Mouse (Mus musculus) forebrain, embryonic 12.5 days (tissue): ENCODE measurements around the gene Gm20390. TPM values are rescaled to one million over a fixed set of nuclear protein-coding genes. Genes with fewer than 3 reads are reported as not detected.

Experiments
- ATAC-seq: fragments of 200-750 bp; cut with Nextera tagmentation; 2 replicates; pipeline ENCODE4 v1.8.0; 2017; ENCODE audit warnings: moderate TSS enrichment; ENCODE audit not compliant: low FRiP score
- H3K27ac ChIP-seq: fragments of 300-500 bp; sonication (generic); 2 replicates; pipeline ENCODE4 v1.5.1; 2016; ENCODE audit warnings: mild to moderate bottlenecking
- H3K27me3 ChIP-seq: fragments of 300-500 bp; sonication (generic); 2 replicates; pipeline ENCODE4 v1.6.1; 2016; ENCODE audit warnings: mild to moderate bottlenecking
- H3K36me3 ChIP-seq: fragments of 300-500 bp; sonication (generic); replicated peaks from 2 replicates; pipeline ENCODE4 v1.6.1; 2016; ENCODE audit warnings: mild to moderate bottlenecking
- H3K4me1 ChIP-seq: fragments of 300-500 bp; sonication (generic); 2 replicates; pipeline ENCODE4 v1.6.1; 2016
- H3K4me2 ChIP-seq: fragments of 300-500 bp; sonication (generic); 2 replicates; pipeline ENCODE4 v1.6.1; 2016; ENCODE audit warnings: mild to moderate bottlenecking, moderate library complexity
- H3K4me3 ChIP-seq: fragments of 300-500 bp; sonication (generic); replicated peaks from 2 replicates; pipeline ENCODE4 v1.5.1; 2016; ENCODE audit warnings: mild to moderate bottlenecking
- H3K9ac ChIP-seq: fragments of 300-500 bp; sonication (generic); 2 replicates; pipeline ENCODE4 v1.6.1; 2016; ENCODE audit warnings: mild to moderate bottlenecking
- H3K9me3 ChIP-seq: fragments of 300-500 bp; sonication (generic); 2 replicates; pipeline ENCODE4 v1.6.1; 2016
- WGBS: fragments of 180-500 bp; shearing (Covaris S2); methylation state at CpG from one replicate; pipeline ENCODE4 v1.1.7; 2016; 5-methylcytosine and 5-hydroxymethylcytosine counted together
- polyA plus RNA-seq: library from polyadenylated mRNA; unstranded; fragments of >200 nt; fragmentation: Nextera tagmentation; extraction: Ambion mirVana; gene quantifications from 2 replicates; pipeline ENCODE4 v1.2.1, GENCODE M21; 2016

Gene Gm20390
- polyA plus RNA-seq, 1 experiment from 2014 or later = 397 TPM

- Histone ChIP-seq H3K4me3 (no peak overlapping the region), H3K9ac (no peak overlapping the region), H3K4me2 (no peak overlapping the region), H3K36me3 (no peaks in the 10 kb centered on the region), H3K4me1 (no peaks in the 10 kb centered on the region), H3K27ac (no peak overlapping the region), H3K9me3 (no peaks in the 10 kb centered on the region), H3K27me3 (no peaks in the 10 kb centered on the region)
- no peak for ATAC-seq
- 88% methylated on average over 4 of the region's 4 CpGs for WGBS
These were observed 18.9 kb upstream of the Gm20390 start for GRCm38 (mm10) chr11:93987026-93987425.

GRCm38 (mm10) chr11:93986298-93986697 is 18.2 kb upstream of the Gm20390 start:
- H3K36me3 ChIP-seq = no peaks in the 10 kb centered on the region
- H3K9ac ChIP-seq = no peak overlapping the region
- no peaks in the 10 kb centered on the region for H3K4me1 ChIP-seq
- H3K4me2 ChIP-seq = no peak overlapping the region
- H3K9me3 ChIP-seq = no peaks in the 10 kb centered on the region
- no peak for ATAC-seq
- no peaks in the 10 kb centered on the region for H3K27me3 ChIP-seq
- H3K27ac ChIP-seq = no peak overlapping the region
- H3K4me3 ChIP-seq = no peak overlapping the region

- no peaks in the 10 kb centered on the region for H3K27me3 ChIP-seq
- no peak overlapping the region for H3K9ac ChIP-seq
- no peak overlapping the region for H3K27ac ChIP-seq
- no peaks in the 10 kb centered on the region for H3K36me3 ChIP-seq
- no peaks in the 10 kb centered on the region for H3K9me3 ChIP-seq
- H3K4me2 ChIP-seq = no peak overlapping the region
- H3K4me1 ChIP-seq = no peaks in the 10 kb centered on the region
- H3K4me3 ChIP-seq = no peak overlapping the region
- ATAC-seq = no peak
- 89% methylated on average over 5 of the region's 5 CpGs for WGBS
These were observed 17.2 kb upstream of the Gm20390 start for GRCm38 (mm10) chr11:93985265-93985664.

- H3K4me3 ChIP-seq = no peak overlapping the region
- no peaks in the 10 kb centered on the region for H3K4me1 ChIP-seq
- ATAC-seq = no peak
- no peaks in the 10 kb centered on the region for H3K27me3 ChIP-seq
- H3K36me3 ChIP-seq = no peaks in the 10 kb centered on the region
- H3K9ac ChIP-seq = no peak overlapping the region
- no peaks in the 10 kb centered on the region for H3K9me3 ChIP-seq
- WGBS = 93% methylated on average over 3 of the region's 3 CpGs
- H3K27ac ChIP-seq = no peak overlapping the region
- no peak overlapping the region for H3K4me2 ChIP-seq
These were observed 16.5 kb upstream of the Gm20390 start for GRCm38 (mm10) chr11:93984619-93985018.

GRCm38 (mm10) chr11:93979502-93980049 is 11.5 kb upstream of the Gm20390 start:
- no peak overlapping the region for H3K27ac ChIP-seq
- no peak overlapping the region for H3K4me3 ChIP-seq
- no peaks in the 10 kb centered on the region for H3K36me3 ChIP-seq
- H3K9ac ChIP-seq = no peak overlapping the region
- WGBS = 62% methylated on average over 6 of the region's 6 CpGs
- no peaks in the 10 kb centered on the region for H3K4me1 ChIP-seq
- ATAC-seq = no peak
- H3K9me3 ChIP-seq = no peaks in the 10 kb centered on the region
- no peaks in the 10 kb centered on the region for H3K27me3 ChIP-seq
- no peak overlapping the region for H3K4me2 ChIP-seq

- Histone ChIP-seq H3K4me3 (no peak overlapping the region), H3K4me2 (no peak overlapping the region), H3K9ac (no peak overlapping the region), H3K27ac (no peak overlapping the region), H3K4me1 (peaks cover 10% of the 10 kb centered on the region; the same call in 1 of the 2 replicates), H3K9me3 (no peaks in the 10 kb centered on the region), H3K36me3 (no peaks in the 10 kb centered on the region), H3K27me3 (no peaks in the 10 kb centered on the region)
- ATAC-seq = no peak
- 90% methylated on average over 5 of the region's 5 CpGs for WGBS
These were observed 4.9 kb upstream of the Gm20390 start for GRCm38 (mm10) chr11:93972951-93973350.

GRCm38 (mm10) chr11:93969799-93970198 is 1.7 kb upstream of the Gm20390 start:
- H3K27ac ChIP-seq = no peak overlapping the region
- no peak overlapping the region for H3K4me2 ChIP-seq
- 70% methylated on average over 1 of the region's 1 CpGs for WGBS
- no peaks in the 10 kb centered on the region for H3K9me3 ChIP-seq
- no peak overlapping the region for H3K4me3 ChIP-seq
- H3K4me1 ChIP-seq = peaks cover 19% of the 10 kb centered on the region
- no peak overlapping the region for H3K9ac ChIP-seq
- ATAC-seq = no peak
- no peaks in the 10 kb centered on the region for H3K27me3 ChIP-seq
- peaks cover 14% of the 10 kb centered on the region for H3K36me3 ChIP-seq

GRCm38 (mm10) chr11:93969171-93969570 is 1.1 kb upstream of the Gm20390 start:
- no peak for ATAC-seq
- Histone ChIP-seq H3K9ac (no peak overlapping the region), H3K36me3 (peaks cover 20% of the 10 kb centered on the region), H3K27ac (no peak overlapping the region), H3K9me3 (no peaks in the 10 kb centered on the region), H3K4me3 (no peak overlapping the region), H3K27me3 (no peaks in the 10 kb centered on the region), H3K4me2 (peak overlapping the region; percentile 69; the same call in 1 of the 2 replicates), H3K4me1 (peaks cover 19% of the 10 kb centered on the region)
- 94% methylated on average over 6 of the region's 6 CpGs for WGBS

- Histone ChIP-seq H3K9me3 (no peaks in the 10 kb centered on the region), H3K27me3 (no peaks in the 10 kb centered on the region), H3K4me3 (peak overlapping the region; percentile 79), H3K36me3 (peaks cover 24% of the 10 kb centered on the region), H3K4me2 (peak overlapping the region; percentile 69), H3K9ac (no peak overlapping the region), H3K4me1 (peaks cover 19% of the 10 kb centered on the region), H3K27ac (no peak overlapping the region)
- WGBS = 51% methylated on average over 6 of the region's 6 CpGs
- peak; percentile 17 for ATAC-seq
These were observed 695 bp upstream of the Gm20390 start for GRCm38 (mm10) chr11:93968848-93969128.

GRCm38 (mm10) chr11:93967381-93967780 is 712 bp downstream of the Gm20390 start:
- WGBS = 5% methylated on average over 11 of the region's 11 CpGs
- H3K4me1 ChIP-seq = peaks cover 19% of the 10 kb centered on the region
- H3K9ac ChIP-seq = peak overlapping the region; percentile 81
- H3K4me2 ChIP-seq = peak overlapping the region; percentile 69
- peaks cover 38% of the 10 kb centered on the region for H3K36me3 ChIP-seq
- H3K27ac ChIP-seq = peak overlapping the region; percentile 75
- H3K27me3 ChIP-seq = no peaks in the 10 kb centered on the region
- no peak; the same call in 1 of the 2 replicates for ATAC-seq
- H3K9me3 ChIP-seq = no peaks in the 10 kb centered on the region
- H3K4me3 ChIP-seq = peak overlapping the region; percentile 79

GRCm38 (mm10) chr11:93965391-93965790 is 2.7 kb downstream of the Gm20390 start:
- Histone ChIP-seq H3K27ac (no peak overlapping the region), H3K4me3 (no peak overlapping the region), H3K36me3 (peaks cover 56% of the 10 kb centered on the region), H3K9me3 (no peaks in the 10 kb centered on the region), H3K4me2 (no peak overlapping the region), H3K27me3 (no peaks in the 10 kb centered on the region), H3K9ac (no peak overlapping the region), H3K4me1 (peaks cover 19% of the 10 kb centered on the region)
- no peak for ATAC-seq
- 97% methylated on average over 6 of the region's 6 CpGs for WGBS

GRCm38 (mm10) chr11:93963013-93963412 is 5.1 kb downstream of the Gm20390 start:
- no peak overlapping the region for H3K4me3 ChIP-seq
- H3K9ac ChIP-seq = no peak overlapping the region
- 89% methylated on average over 4 of the region's 4 CpGs for WGBS
- peaks cover 9% of the 10 kb centered on the region for H3K4me1 ChIP-seq
- no peak overlapping the region for H3K27ac ChIP-seq
- ATAC-seq = no peak
- H3K9me3 ChIP-seq = no peaks in the 10 kb centered on the region
- H3K36me3 ChIP-seq = peaks cover 79% of the 10 kb centered on the region
- no peaks in the 10 kb centered on the region for H3K27me3 ChIP-seq
- H3K4me2 ChIP-seq = no peak overlapping the region

GRCm38 (mm10) chr11:93961482-93961881 is 6.6 kb downstream of the Gm20390 start:
- H3K36me3 ChIP-seq = peaks cover 87% of the 10 kb centered on the region
- ATAC-seq = no peak
- 91% methylated on average over 6 of the region's 6 CpGs for WGBS

More at GRCm38 (mm10) chr11:93961482-93961881, 6.6 kb downstream of the Gm20390 start:
- Histone ChIP-seq H3K9ac (no peak overlapping the region), H3K4me1 (peaks cover 2% of the 10 kb centered on the region), H3K4me3 (no peak overlapping the region), H3K27me3 (no peaks in the 10 kb centered on the region), H3K4me2 (no peak overlapping the region), H3K27ac (no peak overlapping the region), H3K9me3 (no peaks in the 10 kb centered on the region)
